Mouse (Mus musculus): ENCODE measurements at regions not wholly inside any gene's neighbourhood (a gene's known extent, or its start where the extent isn't known, plus 50 kb on each side); places are given as distances from the start of the nearest gene placed in this dataset.

DNA sequence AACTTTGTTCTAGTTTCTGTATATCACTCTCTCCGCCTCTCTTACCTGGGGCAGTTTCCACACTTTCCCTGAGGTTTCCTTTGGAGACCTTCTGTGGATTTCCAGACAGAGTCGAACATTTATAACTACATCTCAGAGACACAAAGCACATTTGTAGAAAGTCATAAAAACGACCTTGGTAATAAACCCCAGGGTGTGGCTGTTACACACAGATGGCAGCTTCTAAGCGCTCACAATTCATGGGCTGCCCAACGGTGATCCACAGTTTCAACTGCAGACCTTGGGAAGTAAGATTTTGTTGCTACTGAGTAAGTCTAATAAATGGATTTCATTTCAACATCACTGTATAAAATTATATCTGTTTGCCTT, 59.4 kb upstream of the Ppp3ca start:
- TF ChIP-seq POLR2A (IDR thresholded peaks at IDR 0.05; ENCODE audit: low read depth, low read length), result no peak
- no peak for TF ChIP-seq CTCF (IDR thresholded peaks at IDR 0.05; ENCODE audit: extremely low read depth, insufficient read length, insufficient replicate concordance, low read depth, low read length)
